41 mouse cellular contexts compared by ENCODE assay signal in the genomic region with DNA sequence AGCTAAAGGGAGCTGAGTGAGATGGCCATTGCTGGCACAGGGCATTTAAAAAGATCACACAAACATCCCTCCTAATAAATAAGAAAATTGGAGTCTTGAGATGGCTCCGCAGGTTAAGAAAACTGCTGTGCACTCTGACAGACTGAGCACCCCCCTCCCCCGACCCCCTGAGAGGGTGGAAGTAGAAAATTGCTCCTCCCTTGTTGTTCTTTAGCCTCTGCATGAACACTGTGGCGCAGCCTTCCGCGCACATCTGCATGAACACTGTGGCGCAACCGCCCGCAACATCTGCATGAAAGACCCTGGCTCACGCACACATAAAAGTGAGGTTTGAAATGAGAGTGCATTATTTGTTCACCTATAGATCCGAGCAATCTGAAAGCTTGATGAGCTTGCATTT. TPM values are rescaled to one million over a fixed set of nuclear protein-coding genes. Genes with fewer than 3 reads are reported as not detected.
"Had no signal": no experiment of that assay in that cellular context is flagged by ENCODE, and none has a peak within 500 bp of the region (broad histone marks: within the 10 kb centered on the region; RNA-seq: fewer than 3 reads in every experiment).

No protein-coding gene starts in this region.

- H3K9ac ChIP-seq: heart, embryonic 12.5 days; hindbrain, embryonic 13.5 days; hindbrain, embryonic 15.5 days; kidney, embryonic 15.5 days; limb, embryonic 13.5 days; limb, embryonic 15.5 days; liver, embryonic 12.5 days; liver, embryonic 14.5 days had no signal

- H3K4me3 ChIP-seq: gastrocnemius, adult 2 months; heart, embryonic 10.5 days; heart, embryonic 12.5 days; hindbrain, embryonic 10.5 days; hindbrain, embryonic 13.5 days; hindbrain, embryonic 15.5 days; kidney, embryonic 15.5 days; layer of hippocampus, adult 2 months; limb, embryonic 13.5 days; limb, embryonic 15.5 days; liver, embryonic 12.5 days had no signal

- H3K4me1 ChIP-seq: heart, embryonic 10.5 days; heart, embryonic 12.5 days; hindbrain, embryonic 10.5 days; hindbrain, embryonic 13.5 days; hindbrain, embryonic 15.5 days; liver, embryonic 12.5 days had no signal

- H3K27ac ChIP-seq: gastrocnemius, adult 2 months; heart, embryonic 10.5 days; hindbrain, embryonic 10.5 days; hindbrain, embryonic 13.5 days; hindbrain, embryonic 15.5 days; hindbrain, postnatal 0 days; kidney, embryonic 15.5 days; kidney, postnatal 0 days; layer of hippocampus, adult 2 months; limb, embryonic 13.5 days; limb, embryonic 15.5 days; liver, embryonic 12.5 days; liver, embryonic 14.5 days had no signal

- H3K36me3 ChIP-seq: heart, embryonic 10.5 days; heart, embryonic 12.5 days; hindbrain, embryonic 10.5 days; hindbrain, embryonic 13.5 days; hindbrain, embryonic 15.5 days; kidney, embryonic 15.5 days; limb, embryonic 13.5 days; limb, embryonic 15.5 days; liver, embryonic 12.5 days had no signal

- H3K9me3 ChIP-seq: heart, embryonic 10.5 days; heart, embryonic 12.5 days; hindbrain, embryonic 15.5 days; kidney, embryonic 15.5 days; limb, embryonic 15.5 days; liver, embryonic 12.5 days had no signal

- H3K27me3 ChIP-seq: heart, embryonic 12.5 days; hindbrain, embryonic 13.5 days; hindbrain, embryonic 15.5 days; kidney, embryonic 15.5 days; limb, embryonic 13.5 days; limb, embryonic 15.5 days had no signal

- DNase-seq: gastrocnemius, adult 2 months; gastrocnemius, postnatal 10 days; gastrocnemius, postnatal 25 days; heart, adult 18-20 months; heart, postnatal 10 days; heart, postnatal 4 days; kidney, adult 11 months; kidney, adult 2 months; kidney, adult 9 months; kidney, postnatal 14 days; kidney, postnatal 36 days; layer of hippocampus, postnatal 36 days; left cerebral cortex, postnatal 4 days had no signal

RNA-seq across cellular contexts. Expression of a gene that starts 50.5 kb away (rescaled TPM):
- total RNA-seq: gastrocnemius, adult 2 months; gastrocnemius, postnatal 10 days; gastrocnemius, postnatal 25 days; gastrocnemius, postnatal 4 days; granulocyte monocyte progenitor cell, adult 5-6 weeks; heart, adult 18-20 months; heart, adult 8-10 months; heart, postnatal 10 days; heart, postnatal 25 days; heart, postnatal 4 days; hindbrain, postnatal 0 days; layer of hippocampus, adult 2 months; layer of hippocampus, postnatal 14 days; layer of hippocampus, postnatal 36 days; left cerebral cortex, adult 18-20 months; left cerebral cortex, adult 8-10 months; left cerebral cortex, postnatal 10 days; left cerebral cortex, postnatal 25 days; left cerebral cortex, postnatal 4 days; liver, adult 2 months had no signal
- polyA plus RNA-seq: heart, embryonic 10.5 days; heart, embryonic 12.5 days; heart, embryonic 14.5 days; heart, embryonic 16.5 days; hindbrain, embryonic 10.5 days; hindbrain, embryonic 13.5 days; hindbrain, embryonic 15.5 days; hindbrain, postnatal 0 days; intestine, embryonic 14.5 days; intestine, embryonic 16.5 days; kidney, adult 2 months; kidney, embryonic 15.5 days; kidney, postnatal 0 days; limb, embryonic 11.5 days; limb, embryonic 13.5 days; limb, embryonic 15.5 days; liver, adult 2 months; liver, embryonic 12.5 days; liver, embryonic 14.5 days had no signal
